Mouse (Mus musculus): Measurements from ENCODE around the gene Vps72. TPM values are rescaled to one million over a fixed set of nuclear protein-coding genes. Genes with fewer than 3 reads are reported as not detected.
"Not testable (repeated sequence)": the region's sequence is repeated elsewhere in the genome, so short reads cannot be mapped to it uniquely, and the experiment has no call there.

Gene Vps72
- polyA plus RNA-seq, 1 experiment: 83.4 TPM

DNA sequence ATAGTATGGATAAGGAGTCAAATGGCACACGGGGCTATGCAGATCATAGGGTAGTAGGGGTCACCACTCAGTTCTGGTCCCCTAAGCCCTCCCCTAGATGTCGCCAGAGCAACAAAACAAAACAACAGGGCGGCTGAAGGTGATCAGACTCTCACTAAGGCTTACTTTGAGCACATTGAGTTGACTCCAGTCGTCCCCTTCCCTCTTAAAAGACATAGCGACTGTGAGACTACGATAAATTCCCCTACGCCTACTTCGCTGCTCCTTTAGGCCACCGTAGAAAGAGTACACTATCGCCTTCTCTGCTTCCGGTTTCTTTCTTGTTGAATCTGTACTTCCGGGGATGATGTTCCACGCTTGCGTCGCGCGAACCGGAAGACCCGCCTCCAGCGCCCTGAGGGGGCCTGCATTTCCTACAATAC, 22.9 kb downstream of the Vps72 start, which contains the start of the genes Scnm1 and Lysmd1:
Gene Scnm1 (minus strand): TSS at position 332 of the 422 bp plus-strand sequence.
Gene Lysmd1 (plus strand): TSS at position 409 of the 422 bp plus-strand sequence.
- H3K4me3 ChIP-seq (ENCODE audit: insufficient read depth, poor library complexity, severe bottlenecking): peak within 1 kb of the TSS; percentile 59
- TF ChIP-seq CTCF (IDR thresholded peaks at IDR 0.05; ENCODE audit: control insufficient read depth, insufficient read depth, insufficient read length) (no peak), USF1 (IDR thresholded peaks at IDR 0.05; ENCODE audit: low read depth) (no peak), FOSL1 (IDR thresholded peaks at IDR 0.05; ENCODE audit: insufficient read depth, low read length, poor library complexity, severe bottlenecking) (no peak), MYOG (IDR thresholded peaks at IDR 0.05; ENCODE audit: control insufficient read depth, extremely low read depth, insufficient read length) (no peak), MYOD1 (IDR thresholded peaks at IDR 0.05; ENCODE audit: control insufficient read depth, insufficient read length, low read depth) (no peak)
- H3K79me3 ChIP-seq (ENCODE audit: low read depth): no peaks in the 10 kb centered on the region
- peak within 1 kb of the TSS; percentile 72 for H3ac ChIP-seq (ENCODE audit: control insufficient read depth, insufficient read length, low read depth)
- peaks cover 5% of the 10 kb centered on the region for H3K79me2 ChIP-seq (ENCODE audit: control insufficient read depth, insufficient read depth)
- H3K36me3 ChIP-seq (ENCODE audit: control insufficient read depth, insufficient read depth): no peaks in the 10 kb centered on the region
- H3K27me3 ChIP-seq (ENCODE audit: control insufficient read depth, insufficient read depth, insufficient read length): no peaks in the 10 kb centered on the region

DNA sequence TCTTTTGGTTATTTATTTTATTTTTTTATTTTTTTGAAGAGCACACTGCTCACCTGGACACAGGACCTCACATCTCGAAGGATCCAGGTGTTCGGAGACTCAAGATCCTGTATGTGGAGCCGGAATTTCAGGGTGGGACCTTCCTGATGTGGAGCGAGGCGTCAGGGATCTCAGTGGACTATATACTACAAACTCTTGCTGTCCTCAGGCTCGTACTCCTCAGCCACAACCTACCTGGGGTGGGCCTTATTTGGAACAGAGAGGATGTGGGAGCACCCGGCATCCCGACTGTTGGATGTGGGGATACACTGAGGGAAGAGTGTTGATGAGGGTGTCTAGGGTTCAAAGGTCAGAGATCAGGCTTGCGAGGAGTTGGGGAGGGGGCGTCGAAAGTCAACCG, 23.3 kb downstream of the Vps72 start:
- not testable (repeated sequence) for H3K79me2 ChIP-seq (ENCODE audit: control insufficient read depth, insufficient read depth); H3K4me3 ChIP-seq (ENCODE audit: insufficient read depth, poor library complexity, severe bottlenecking); H3K36me3 ChIP-seq (ENCODE audit: control insufficient read depth, insufficient read depth); H3ac ChIP-seq (ENCODE audit: control insufficient read depth, insufficient read length, low read depth); H3K79me3 ChIP-seq (ENCODE audit: low read depth); H3K27me3 ChIP-seq (ENCODE audit: control insufficient read depth, insufficient read depth, insufficient read length)

DNA sequence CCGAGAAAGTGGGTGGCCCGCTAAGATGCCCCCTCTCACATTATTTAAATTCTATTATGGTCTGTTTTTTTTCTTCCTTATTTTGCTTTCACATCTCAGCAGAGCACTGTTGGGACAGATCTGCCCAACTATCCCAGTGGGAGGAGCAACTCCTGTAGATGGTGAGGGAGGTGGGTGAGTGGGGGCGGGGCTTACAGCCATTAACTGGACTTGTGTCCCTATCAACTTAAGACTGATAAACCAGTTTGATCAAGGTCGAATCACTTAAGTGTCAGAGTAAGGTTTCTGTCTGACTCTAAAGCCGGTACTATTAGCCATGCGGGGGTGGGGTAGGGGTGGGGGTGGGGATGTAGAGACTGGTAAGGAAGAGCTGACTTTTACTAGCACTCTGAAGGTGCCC, 24.2 kb downstream of the Vps72 start:
- Histone ChIP-seq H3K79me3 (ENCODE audit: low read depth) (no peaks in the 10 kb centered on the region), H3K36me3 (ENCODE audit: control insufficient read depth, insufficient read depth) (no peaks in the 10 kb centered on the region), H3K4me3 (ENCODE audit: insufficient read depth, poor library complexity, severe bottlenecking) (peak overlapping the region; percentile 23), H3K79me2 (ENCODE audit: control insufficient read depth, insufficient read depth) (peaks cover 5% of the 10 kb centered on the region), H3ac (ENCODE audit: control insufficient read depth, insufficient read length, low read depth) (no peak overlapping the region), H3K27me3 (ENCODE audit: control insufficient read depth, insufficient read depth, insufficient read length) (no peaks in the 10 kb centered on the region)
- TF ChIP-seq MYOG (IDR thresholded peaks at IDR 0.05; ENCODE audit: control insufficient read depth, extremely low read depth, insufficient read length) (no peak), MYOD1 (IDR thresholded peaks at IDR 0.05; ENCODE audit: control insufficient read depth, insufficient read length, low read depth) (no peak), MAX (IDR thresholded peaks at IDR 0.05) (no peak), CEBPB (IDR thresholded peaks at IDR 0.05; ENCODE audit: low read depth) (no peak), FOSL1 (IDR thresholded peaks at IDR 0.05; ENCODE audit: insufficient read depth, low read length, poor library complexity, severe bottlenecking) (no peak), CTCF (IDR thresholded peaks at IDR 0.05; ENCODE audit: control insufficient read depth, insufficient read depth, insufficient read length) (no peak), USF1 (IDR thresholded peaks at IDR 0.05; ENCODE audit: low read depth) (no peak)

DNA sequence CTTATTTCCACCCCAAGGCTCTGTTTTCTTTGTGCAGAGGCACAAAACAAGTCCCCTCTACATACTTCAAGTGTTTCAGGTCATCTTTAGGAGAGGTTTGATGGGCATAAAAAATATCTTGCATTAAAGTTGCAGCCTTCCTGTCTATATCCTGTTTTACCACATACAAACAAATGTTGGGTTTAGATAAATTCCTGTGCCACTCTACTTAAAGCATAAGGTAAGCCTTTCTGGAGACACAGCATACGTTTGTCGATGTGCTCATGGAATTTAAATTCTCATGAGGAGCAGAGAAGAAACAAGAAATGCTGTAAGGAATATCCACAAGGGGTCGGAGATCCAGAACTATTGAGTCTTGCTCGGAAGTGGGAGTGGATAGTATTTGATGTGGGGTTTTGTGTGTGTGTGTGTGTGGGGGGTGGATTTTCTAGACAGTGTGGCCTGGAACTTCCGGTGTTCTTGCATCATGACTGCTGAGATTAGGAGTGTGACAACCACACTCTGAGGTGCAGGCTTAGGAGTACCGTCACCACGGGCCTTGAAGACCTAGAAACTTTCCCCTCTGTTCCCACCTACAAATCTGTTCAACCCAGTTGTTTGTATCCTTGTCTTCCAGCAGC, 24.7 kb downstream of the Vps72 start:
- TF ChIP-seq CEBPB (IDR thresholded peaks at IDR 0.05; ENCODE audit: low read depth): no peak
- TF ChIP-seq MAX (IDR thresholded peaks at IDR 0.05): no peak
- no peak for TF ChIP-seq MYOD1 (IDR thresholded peaks at IDR 0.05; ENCODE audit: control insufficient read depth, insufficient read length, low read depth)
- no peak overlapping the region for H3K4me3 ChIP-seq (ENCODE audit: insufficient read depth, poor library complexity, severe bottlenecking)

DNA sequence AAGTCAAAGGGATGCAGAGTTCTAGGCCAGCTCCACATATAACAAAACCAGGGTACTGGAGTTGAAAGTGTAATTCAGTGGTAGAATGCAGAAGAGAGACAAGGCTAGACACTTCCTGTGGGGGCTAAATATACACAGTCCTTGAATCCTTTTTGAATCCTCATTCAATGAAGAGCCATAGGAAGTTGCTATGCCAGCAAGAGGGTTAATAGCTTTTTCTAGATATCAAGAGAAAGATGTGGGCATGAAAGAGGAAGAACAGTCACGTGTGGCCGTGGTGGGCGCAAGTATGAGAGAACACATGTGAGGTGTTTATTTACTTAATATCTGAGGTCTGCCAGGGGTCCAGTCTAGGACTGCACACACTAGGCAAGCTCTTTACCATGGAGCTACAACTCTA, 25.5 kb downstream of the Vps72 start:
- H3K4me3 ChIP-seq (ENCODE audit: insufficient read depth, poor library complexity, severe bottlenecking): no peak overlapping the region
- no peaks in the 10 kb centered on the region for H3K36me3 ChIP-seq (ENCODE audit: control insufficient read depth, insufficient read depth)
- peaks cover 5% of the 10 kb centered on the region for H3K79me2 ChIP-seq (ENCODE audit: control insufficient read depth, insufficient read depth)
- no peaks in the 10 kb centered on the region for H3K79me3 ChIP-seq (ENCODE audit: low read depth)
- TF ChIP-seq MAX (IDR thresholded peaks at IDR 0.05) (no peak), MYOG (IDR thresholded peaks at IDR 0.05; ENCODE audit: control insufficient read depth, extremely low read depth, insufficient read length) (no peak), CEBPB (IDR thresholded peaks at IDR 0.05; ENCODE audit: low read depth) (no peak), USF1 (IDR thresholded peaks at IDR 0.05; ENCODE audit: low read depth) (no peak), FOSL1 (IDR thresholded peaks at IDR 0.05; ENCODE audit: insufficient read depth, low read length, poor library complexity, severe bottlenecking) (no peak), CTCF (IDR thresholded peaks at IDR 0.05; ENCODE audit: control insufficient read depth, insufficient read depth, insufficient read length) (no peak), MYOD1 (IDR thresholded peaks at IDR 0.05; ENCODE audit: control insufficient read depth, insufficient read length, low read depth) (no peak)
- no peaks in the 10 kb centered on the region for H3K27me3 ChIP-seq (ENCODE audit: control insufficient read depth, insufficient read depth, insufficient read length)
- no peak overlapping the region for H3ac ChIP-seq (ENCODE audit: control insufficient read depth, insufficient read length, low read depth)

More for the DNA sequence above, 24.7 kb downstream of the Vps72 start:
- Histone ChIP-seq H3ac (ENCODE audit: control insufficient read depth, insufficient read length, low read depth) (no peak overlapping the region), H3K79me3 (ENCODE audit: low read depth) (no peaks in the 10 kb centered on the region), H3K27me3 (ENCODE audit: control insufficient read depth, insufficient read depth, insufficient read length) (no peaks in the 10 kb centered on the region), H3K79me2 (ENCODE audit: control insufficient read depth, insufficient read depth) (peaks cover 5% of the 10 kb centered on the region), H3K36me3 (ENCODE audit: control insufficient read depth, insufficient read depth) (no peaks in the 10 kb centered on the region)

DNA sequence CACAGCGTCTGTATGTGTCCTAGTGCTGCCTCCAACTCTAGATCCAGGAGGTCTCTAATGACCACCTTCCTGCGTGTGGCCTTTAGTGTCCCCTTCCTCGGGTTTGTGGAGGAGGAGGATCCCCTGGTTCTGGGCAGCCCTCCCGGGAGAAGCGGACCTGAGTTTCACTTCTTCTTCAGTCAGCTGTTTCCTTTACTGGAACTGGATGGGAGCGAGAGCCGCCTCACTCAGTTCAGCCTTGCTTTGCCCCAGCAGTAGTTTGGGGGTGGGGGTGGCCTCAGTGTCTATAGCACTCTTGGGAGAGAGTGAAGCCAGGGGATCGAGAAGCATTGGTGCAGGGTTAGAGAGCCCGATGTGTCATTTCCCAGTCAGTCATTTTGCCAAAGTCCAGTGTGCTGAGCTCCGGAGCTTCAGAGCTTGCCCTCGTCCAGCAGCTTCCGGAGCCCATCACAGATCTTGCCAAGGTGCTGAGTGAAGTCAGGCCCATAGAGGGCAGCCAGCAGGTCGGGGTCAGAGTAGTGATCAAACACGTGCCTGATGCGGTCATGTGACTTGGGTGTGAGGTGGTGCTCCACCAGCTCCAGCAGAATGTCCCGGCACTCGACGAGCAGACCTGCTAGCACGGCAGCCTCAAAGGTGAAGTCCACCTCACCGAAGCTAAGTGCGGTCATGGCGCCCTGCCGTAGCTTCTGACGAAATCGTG, 28.9 kb downstream of the Vps72 start:
- H3ac ChIP-seq (ENCODE audit: control insufficient read depth, insufficient read length, low read depth): no peak overlapping the region
- no peaks in the 10 kb centered on the region for H3K36me3 ChIP-seq (ENCODE audit: control insufficient read depth, insufficient read depth)
- H3K27me3 ChIP-seq (ENCODE audit: control insufficient read depth, insufficient read depth, insufficient read length): no peaks in the 10 kb centered on the region
- H3K79me2 ChIP-seq (ENCODE audit: control insufficient read depth, insufficient read depth): no peaks in the 10 kb centered on the region
- no peak for TF ChIP-seq MYOG (IDR thresholded peaks at IDR 0.05; ENCODE audit: control insufficient read depth, extremely low read depth, insufficient read length)
- no peak for TF ChIP-seq FOSL1 (IDR thresholded peaks at IDR 0.05; ENCODE audit: insufficient read depth, low read length, poor library complexity, severe bottlenecking)
- TF ChIP-seq CTCF (IDR thresholded peaks at IDR 0.05; ENCODE audit: control insufficient read depth, insufficient read depth, insufficient read length): no peak
- no peak for TF ChIP-seq MYOD1 (IDR thresholded peaks at IDR 0.05; ENCODE audit: control insufficient read depth, insufficient read length, low read depth)
- no peak for TF ChIP-seq USF1 (IDR thresholded peaks at IDR 0.05; ENCODE audit: low read depth)
- TF ChIP-seq CEBPB (IDR thresholded peaks at IDR 0.05; ENCODE audit: low read depth): no peak
- TF ChIP-seq MAX (IDR thresholded peaks at IDR 0.05): no peak
- no peaks in the 10 kb centered on the region for H3K79me3 ChIP-seq (ENCODE audit: low read depth)
- no peak overlapping the region for H3K4me3 ChIP-seq (ENCODE audit: insufficient read depth, poor library complexity, severe bottlenecking)

All from C2C12 (cell line).